Mouse (Mus musculus) MEL (cell line): ENCODE measurements around the gene Cd38. TPM values are rescaled to one million over a fixed set of nuclear protein-coding genes. Genes with fewer than 3 reads are reported as not detected.

Experiments used
- DNase-seq: peaks from one replicate; pipeline ENCODE4 v3.0.0; 2011; ENCODE audit warnings: low read depth, low spot score
- H3K27ac ChIP-seq: 2 replicates; pipeline ENCODE4 v1.5.1; 2012; ENCODE audit warnings: low read depth, mild to moderate bottlenecking, control low read depth, low read length, moderate library complexity; ENCODE audit not compliant: control insufficient read depth
- H3K27me3 ChIP-seq, 2 experiments: fragments of 150-350 bp in 1 of 2; sonication (generic) in 1 of 2; 2 replicates each; pipeline ENCODE4 v1.6.1; 2012; ENCODE audit warnings: low read length in 2 of 2, mild to moderate bottlenecking in 2 of 2, improper control_type of control experiment in 1 of 2, moderate library complexity in 1 of 2; ENCODE audit not compliant: insufficient read depth in 2 of 2, control insufficient read depth in 1 of 2
- H3K36me3 ChIP-seq, 2 experiments: 2 replicates each; pipeline ENCODE4 v1.6.1; 2012 to 2014; ENCODE audit warnings: low read length in 2 of 2, improper control_type of control experiment in 1 of 2, inconsistent platforms in 1 of 2, mild to moderate bottlenecking in 1 of 2; ENCODE audit not compliant: insufficient read depth in 2 of 2, control insufficient read depth in 1 of 2
- H3K4me1 ChIP-seq, 2 experiments: fragments of 150-350 bp in 1 of 2; sonication (generic) in 1 of 2; 2 replicates each; pipeline ENCODE4 v1.6.1; 2012; ENCODE audit warnings: low read length in 2 of 2, improper control_type of control experiment in 1 of 2, mild to moderate bottlenecking in 1 of 2; ENCODE audit not compliant: insufficient read depth in 2 of 2, control insufficient read depth in 1 of 2
- H3K4me3 ChIP-seq, 2 experiments: fragments of 150-350 bp in 1 of 2; sonication (generic) in 1 of 2; 2 replicates each; pipeline ENCODE4 v1.5.1; 2012; ENCODE audit warnings: low read depth in 2 of 2, low read length in 2 of 2, mild to moderate bottlenecking in 2 of 2, moderate library complexity in 2 of 2, control low read depth in 1 of 2, improper control_type of control experiment in 1 of 2; ENCODE audit not compliant: control insufficient read depth in 1 of 2, insufficient read depth in 1 of 2
- H3K79me2 ChIP-seq: 2 replicates; pipeline ENCODE4 v1.6.1; 2012; ENCODE audit warnings: mild to moderate bottlenecking, low read length, moderate library complexity; ENCODE audit not compliant: control insufficient read depth, poor library complexity, insufficient read depth
- H3K9ac ChIP-seq: 2 replicates; pipeline ENCODE4 v1.6.1; 2012; ENCODE audit warnings: low read depth, mild to moderate bottlenecking, control low read depth, low read length, moderate library complexity; ENCODE audit not compliant: control insufficient read depth, poor library complexity, severe bottlenecking
- H3K9me3 ChIP-seq: fragments of 150-350 bp; sonication (generic); replicated peaks from 2 replicates; pipeline ENCODE4 v1.6.1; 2012; ENCODE audit warnings: mild to moderate bottlenecking, low read length, improper control_type of control experiment, moderate library complexity; ENCODE audit not compliant: insufficient read depth
- BHLHE40 ChIP-seq: IDR thresholded peaks from 2 replicates; pipeline ENCODE4 v1.6.1; 2012; ENCODE audit warnings: low read depth, mild to moderate bottlenecking, inconsistent platforms, low read length, improper control_type of control experiment, borderline replicate concordance
- CHD1 ChIP-seq: IDR thresholded peaks from 2 replicates; pipeline ENCODE4 v1.6.1; 2012; ENCODE audit warnings: low read depth, mild to moderate bottlenecking, inconsistent platforms, low read length, improper control_type of control experiment
- CHD2 ChIP-seq: IDR thresholded peaks from 2 replicates; pipeline ENCODE4 v1.6.1; 2011; ENCODE audit warnings: low read length, improper control_type of control experiment
- CTCF ChIP-seq, 3 experiments: IDR thresholded peaks in 2 of 3; conservative IDR thresholded peaks in 1 of 3; 2 replicates each; pipeline ENCODE4 v1.5.1; 2011 to 2012; ENCODE audit warnings: low read length in 3 of 3, low read depth in 2 of 3, mild to moderate bottlenecking in 2 of 3, improper control_type of control experiment in 1 of 3, inconsistent platforms in 1 of 3, mixed read lengths in 1 of 3, moderate library complexity in 1 of 3; ENCODE audit not compliant: control insufficient read depth in 1 of 3, insufficient read depth in 1 of 3, poor library complexity in 1 of 3, severe bottlenecking in 1 of 3
- E2F4 ChIP-seq: IDR thresholded peaks from 2 replicates; pipeline ENCODE4 v1.6.1; 2011; ENCODE audit warnings: low read depth, low read length, improper control_type of control experiment, borderline replicate concordance
- EP300 ChIP-seq, 2 experiments: IDR thresholded peaks; 2 replicates each; pipeline ENCODE4 v1.6.1; 2011; ENCODE audit warnings: improper control_type of control experiment in 2 of 2, low read length in 2 of 2, low read depth in 1 of 2, mild to moderate bottlenecking in 1 of 2
- ETS1 ChIP-seq: IDR thresholded peaks from 2 replicates; pipeline ENCODE4 v1.6.1; 2012; ENCODE audit warnings: low read depth, mild to moderate bottlenecking, inconsistent platforms, low read length, improper control_type of control experiment, moderate library complexity
- GABPA ChIP-seq: IDR thresholded peaks from 2 replicates; pipeline ENCODE4 v1.6.1; 2012; ENCODE audit warnings: low read depth, mild to moderate bottlenecking, inconsistent platforms, low read length, improper control_type of control experiment, moderate library complexity
- GATA1 ChIP-seq: IDR thresholded peaks from 2 replicates; pipeline ENCODE4 v1.6.1; 2011; ENCODE audit warnings: low read depth, low read length, improper control_type of control experiment
- JUND ChIP-seq: IDR thresholded peaks from 2 replicates; pipeline ENCODE4 v1.6.1; 2011; ENCODE audit warnings: low read depth, mild to moderate bottlenecking, improper control_type of control experiment, low read length
- KAT2A ChIP-seq: conservative IDR thresholded peaks from 2 replicates; pipeline ENCODE4 v1.6.1; 2012; ENCODE audit warnings: low read depth, low read length, improper control_type of control experiment, inconsistent platforms
- MAZ ChIP-seq: IDR thresholded peaks from 2 replicates; pipeline ENCODE4 v1.6.1; 2012; ENCODE audit warnings: low read depth, mild to moderate bottlenecking, inconsistent platforms, low read length, improper control_type of control experiment
- MEF2A ChIP-seq: IDR thresholded peaks from 2 replicates; pipeline ENCODE4 v1.6.1; 2014; ENCODE audit warnings: low read depth, mild to moderate bottlenecking, inconsistent platforms, low read length, improper control_type of control experiment; ENCODE audit not compliant: poor library complexity, insufficient replicate concordance, severe bottlenecking; ENCODE audit errors: extremely low read depth
- MXI1 ChIP-seq: IDR thresholded peaks from 2 replicates; pipeline ENCODE4 v1.6.1; 2011; ENCODE audit warnings: mild to moderate bottlenecking, low read depth, low read length, improper control_type of control experiment
- MYB ChIP-seq: IDR thresholded peaks from 2 replicates; pipeline ENCODE4 v1.6.1; 2011; ENCODE audit warnings: mild to moderate bottlenecking, low read depth, low read length, improper control_type of control experiment
- NELFE ChIP-seq: IDR thresholded peaks from 2 replicates; pipeline ENCODE4 v1.6.1; 2011; ENCODE audit warnings: low read depth, low read length, improper control_type of control experiment
- POLR2A ChIP-seq, 2 experiments: IDR thresholded peaks; 2 replicates each; pipeline ENCODE4 v1.6.1; 2011 to 2012; ENCODE audit warnings: low read length in 2 of 2, mild to moderate bottlenecking in 2 of 2, control low read depth in 1 of 2, improper control_type of control experiment in 1 of 2, low read depth in 1 of 2, moderate library complexity in 1 of 2; ENCODE audit not compliant: control insufficient read depth in 1 of 2, insufficient read depth in 1 of 2, poor library complexity in 1 of 2
- POLR2AphosphoS2 ChIP-seq: IDR thresholded peaks from 2 replicates; pipeline ENCODE4 v1.6.1; 2011; ENCODE audit warnings: low read length, improper control_type of control experiment
- RAD21 ChIP-seq: IDR thresholded peaks from 2 replicates; pipeline ENCODE4 v1.6.1; 2011; ENCODE audit warnings: mild to moderate bottlenecking, low read depth, low read length, improper control_type of control experiment
- SIN3A ChIP-seq: IDR thresholded peaks from 2 replicates; pipeline ENCODE4 v1.6.1; 2012; ENCODE audit warnings: low read length, improper control_type of control experiment, inconsistent platforms
- TCF12 ChIP-seq: IDR thresholded peaks from 2 replicates; pipeline ENCODE4 v1.6.1; 2014; ENCODE audit warnings: low read depth, mild to moderate bottlenecking, inconsistent platforms, low read length, improper control_type of control experiment, moderate library complexity
- UBTF ChIP-seq: IDR thresholded peaks from 2 replicates; pipeline ENCODE4 v1.6.1; 2012; ENCODE audit warnings: low read depth, mild to moderate bottlenecking, inconsistent platforms, low read length, improper control_type of control experiment, moderate library complexity, borderline replicate concordance; ENCODE audit not compliant: insufficient read depth
- USF1 ChIP-seq: IDR thresholded peaks from 2 replicates; pipeline ENCODE4 v1.6.1; 2014; ENCODE audit warnings: low read depth, mild to moderate bottlenecking, inconsistent platforms, low read length, improper control_type of control experiment, moderate library complexity
- USF2 ChIP-seq, 2 experiments: IDR thresholded peaks; 2 replicates each; pipeline ENCODE4 v1.6.1; 2011 to 2012; ENCODE audit warnings: improper control_type of control experiment in 2 of 2, low read length in 2 of 2, borderline replicate concordance in 1 of 2, inconsistent platforms in 1 of 2, low read depth in 1 of 2, mild to moderate bottlenecking in 1 of 2; ENCODE audit not compliant: insufficient read depth in 1 of 2
- ZKSCAN1 ChIP-seq: IDR thresholded peaks from 2 replicates; pipeline ENCODE4 v1.6.1; 2012; ENCODE audit warnings: low read depth, mild to moderate bottlenecking, inconsistent platforms, low read length, improper control_type of control experiment, moderate library complexity
- ZNF384 ChIP-seq: IDR thresholded peaks from 2 replicates; pipeline ENCODE4 v1.6.1; 2012; ENCODE audit warnings: low read depth, mild to moderate bottlenecking, inconsistent platforms, low read length, improper control_type of control experiment
- polyA plus RNA-seq, 2 experiments: library from polyadenylated mRNA; stranded (reverse) in 1 of 2; unstranded in 1 of 2; fragments of >175 nt in 1 of 2; fragments of >200 nt in 1 of 2; gene quantifications; 2 replicates each; pipeline versions ENCODE4 v1.2.1 to v1.2.4; 2012; ENCODE audit warnings: low replicate concordance in 2 of 2, low read depth in 1 of 2; ENCODE audit not compliant: insufficient read length in 2 of 2, insufficient read depth in 1 of 2, missing spikeins in 1 of 2
- total RNA-seq: library from RNA; depleted of rRNA; stranded (reverse); fragments of 300-350 nt; gene quantifications from 2 replicates; pipeline ENCODE4 v1.2.3, GENCODE M21; 2012

Gene Cd38
- total and polyA plus RNA-seq, 3 experiments = not detected

- H3K4me3 ChIP-seq = no peak overlapping the region
- no peaks in the 10 kb centered on the region for H3K36me3 ChIP-seq
- no peak for DNase-seq
- H3K27ac ChIP-seq = no peak overlapping the region
- no peaks in the 10 kb centered on the region for H3K4me1 ChIP-seq
- no peak overlapping the region for H3K9ac ChIP-seq
- no peaks in the 10 kb centered on the region for H3K27me3 ChIP-seq
- no peak for TF ChIP-seq MEF2A
- H3K79me2 ChIP-seq = no peaks in the 10 kb centered on the region
- H3K9me3 ChIP-seq = no peaks in the 10 kb centered on the region
These were observed 23.3 kb upstream of the Cd38 start for GRCm38 (mm10) chr5:43845083-43845482.

- TF ChIP-seq SIN3A (no peak), GABPA (no peak), UBTF (no peak), RAD21 (no peak), MEF2A (no peak), EP300 (IDR thresholded peaks at IDR 0.05; ENCODE audit: low read depth in 1 of 2, low read length in 2 of 2) (no peak), MAZ (no peak), CHD2 (no peak), KAT2A (no peak), CTCF (IDR thresholded peaks at IDR 0.05 in 2 of 3, conservative IDR thresholded peaks at IDR 0.05 in 1 of 3; ENCODE audit: control insufficient read depth in 1 of 3, insufficient read depth in 1 of 3, low read depth in 2 of 3, low read length in 3 of 3, poor library complexity in 1 of 3, severe bottlenecking in 1 of 3) (no peak), MXI1 (no peak), CHD1 (no peak), TCF12 (no peak), NELFE (no peak), MYB (no peak)
- DNase-seq = no peak
These were observed 22.7 kb upstream of the Cd38 start for GRCm38 (mm10) chr5:43845646-43846045.

GRCm38 (mm10) chr5:43846227-43846626 lies 22.1 kb upstream of the Cd38 start:
- no peaks in the 10 kb centered on the region for H3K36me3 ChIP-seq
- no peaks in the 10 kb centered on the region for H3K79me2 ChIP-seq
- H3K4me1 ChIP-seq = no peaks in the 10 kb centered on the region
- H3K9me3 ChIP-seq = no peaks in the 10 kb centered on the region
- no peak for DNase-seq
- no peaks in the 10 kb centered on the region for H3K27me3 ChIP-seq
- H3K27ac ChIP-seq = no peak overlapping the region
- H3K4me3 ChIP-seq = no peak overlapping the region
- no peak overlapping the region for H3K9ac ChIP-seq
- TF ChIP-seq POLR2AphosphoS2 (no peak), ETS1 (no peak), ZNF384 (no peak), POLR2A (IDR thresholded peaks at IDR 0.05; ENCODE audit: control insufficient read depth in 1 of 2, insufficient read depth in 1 of 2, low read depth in 1 of 2, low read length in 2 of 2, poor library complexity in 1 of 2) (no peak), BHLHE40 (no peak), CHD1 (no peak), ZKSCAN1 (no peak), E2F4 (no peak), SIN3A (no peak), KAT2A (no peak), MAZ (no peak), USF2 (IDR thresholded peaks at IDR 0.05; ENCODE audit: borderline replicate concordance in 1 of 2, insufficient read depth in 1 of 2, low read depth in 1 of 2, low read length in 2 of 2) (no peak), GATA1 (no peak), TCF12 (no peak), USF1 (no peak), NELFE (no peak), JUND (no peak)

More at GRCm38 (mm10) chr5:43845646-43846045, 22.7 kb upstream of the Cd38 start:
- no peak overlapping the region for H3K27ac ChIP-seq
- H3K9me3 ChIP-seq = no peaks in the 10 kb centered on the region
- H3K4me3 ChIP-seq = no peak overlapping the region
- no peaks in the 10 kb centered on the region for H3K4me1 ChIP-seq
- no peaks in the 10 kb centered on the region for H3K27me3 ChIP-seq
- H3K36me3 ChIP-seq = no peaks in the 10 kb centered on the region
- H3K79me2 ChIP-seq = no peaks in the 10 kb centered on the region
- no peak overlapping the region for H3K9ac ChIP-seq
